Mouse (Mus musculus) heart, adult 2 months (tissue): ENCODE measurements around the gene Zfp618.

Experiments used
- CTCF ChIP-seq: fragments of 200-600 bp; IDR thresholded peaks from 2 replicates; pipeline ENCODE4 v1.8.1; 2022; ENCODE audit warnings: antibody characterized with exemption, mild to moderate bottlenecking, moderate library complexity
- POLR2A ChIP-seq: fragments of 200-500 bp; IDR thresholded peaks from 2 replicates; pipeline ENCODE4 v1.6.1; 2011; ENCODE audit warnings: mild to moderate bottlenecking, low read depth, low read length, control low read depth; ENCODE audit not compliant: insufficient read depth

DNA sequence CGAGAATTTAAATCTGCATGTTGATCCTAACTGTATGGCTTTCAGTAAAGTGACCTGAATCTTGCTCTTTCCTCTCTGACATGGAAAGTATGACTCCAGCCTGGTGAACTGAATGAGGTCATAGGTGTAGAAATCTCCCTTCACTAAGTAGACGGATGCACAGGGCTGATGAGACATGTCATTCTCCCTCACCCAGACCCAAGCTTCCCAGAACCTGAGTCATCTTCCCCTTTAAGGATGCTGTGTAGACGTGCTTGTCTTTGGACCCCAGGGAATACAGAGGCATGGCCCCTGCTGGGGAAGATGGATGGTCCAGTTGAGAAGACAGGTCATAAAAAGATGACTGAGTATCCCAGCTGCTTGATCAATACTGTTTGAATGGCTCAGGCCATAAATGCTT is 83.2 kb downstream of the Zfp618 start:
- TF ChIP-seq CTCF (no peak), POLR2A (no peak)
